Mouse (Mus musculus) cerebral cortex, adult 2 months (tissue): ENCODE results near the gene Zbtb9.

Experiments used
- WGBS: fragments of 180-500 bp; shearing (Covaris S2); methylation state at CpG from one replicate; pipeline ENCODE4 v1.1.7; 2018; 5-methylcytosine and 5-hydroxymethylcytosine counted together

Zbtb9 gene

GRCm38 (mm10) chr17:26972703-26973574, at the start of gene Zbtb9:
Zbtb9 (plus strand) TSS chr17:26973167.
- WGBS = under 1% methylated on average over 75 of the region's 75 CpGs

GRCm38 (mm10) chr17:26925414-26925813, 47.6 kb upstream of the Zbtb9 start:
- WGBS = 96% methylated on average over 9 of the region's 9 CpGs

DNA sequence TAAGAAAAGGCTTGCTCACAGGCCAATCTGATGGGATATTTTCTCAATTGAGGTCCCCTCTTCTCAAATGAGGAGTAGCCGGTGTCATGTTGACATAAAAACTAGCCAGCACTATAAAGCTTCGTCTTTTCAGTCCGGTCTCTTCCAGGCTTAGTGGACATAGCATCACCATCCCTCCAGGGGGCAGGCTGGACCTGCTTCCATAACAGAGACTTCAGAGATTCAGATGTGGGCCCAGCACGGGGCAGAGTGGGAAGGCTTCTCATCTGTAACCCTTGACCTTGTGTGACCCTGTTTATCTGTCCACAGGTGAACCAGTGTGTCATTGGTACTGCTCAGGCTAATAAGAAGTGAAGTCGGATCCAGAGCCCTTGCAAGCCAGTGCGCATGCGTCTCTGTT, 41.2 kb upstream of the Zbtb9 start:
- WGBS = 52% methylated on average over 7 of the region's 7 CpGs

DNA sequence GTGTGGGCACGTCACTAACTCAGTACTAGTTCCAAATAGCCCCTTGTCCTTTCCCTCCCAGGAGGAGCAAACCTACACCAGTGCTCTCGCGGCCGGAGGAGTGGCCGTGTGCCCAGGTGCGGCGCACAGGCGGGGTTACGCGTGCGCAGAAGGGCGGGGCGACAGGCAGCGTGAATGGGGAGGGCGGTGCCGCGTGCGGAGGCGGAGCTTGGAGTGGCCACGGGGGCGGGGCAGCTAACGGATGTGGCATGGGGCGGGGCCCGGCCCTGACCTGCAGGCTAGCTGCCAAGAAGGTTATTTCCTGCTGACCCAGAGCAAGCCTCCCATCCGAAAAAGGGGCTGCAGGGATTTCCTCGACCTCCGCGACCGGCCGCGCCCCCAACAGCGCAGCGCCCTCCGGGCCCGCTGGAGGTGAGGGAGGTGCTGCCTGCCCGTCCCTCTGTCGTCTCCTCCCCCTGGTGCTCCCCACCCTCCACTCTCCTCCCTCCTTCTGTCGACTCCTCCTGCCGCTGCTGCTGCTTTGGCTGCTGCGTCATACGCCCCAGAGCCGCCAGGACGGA, 40.0 kb upstream of the Zbtb9 start, which contains the start of gene Phf1:
Phf1 (plus strand) TSS at position 214 of the 560 bp plus-strand sequence.
- WGBS = under 1% methylated on average over 43 of the region's 43 CpGs

DNA sequence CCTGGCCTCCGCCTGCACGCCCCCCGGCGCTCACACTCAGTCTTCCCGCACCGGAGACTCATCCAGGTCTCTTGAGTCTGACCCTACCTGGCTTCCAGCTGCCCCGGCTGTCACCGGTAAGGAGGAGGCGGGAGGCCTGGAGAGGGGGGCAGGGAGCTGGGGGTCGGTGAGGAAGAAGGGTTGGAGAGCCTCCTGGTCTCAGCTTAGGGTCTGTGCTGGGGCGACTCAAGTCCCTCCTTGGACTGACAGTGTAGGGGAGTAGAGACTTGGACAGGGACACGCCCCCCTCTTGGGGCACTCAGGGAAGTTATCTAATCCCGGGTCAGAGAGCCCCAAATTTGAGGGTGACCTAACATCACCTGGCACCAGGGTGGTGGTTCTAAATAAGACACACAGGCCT, 39.5 kb upstream of the Zbtb9 start:
- WGBS = 5% methylated on average over 13 of the region's 13 CpGs

GRCm38 (mm10) chr17:26933885-26934827, 38.8 kb upstream of the Zbtb9 start:
- 77% methylated on average over 16 of the region's 16 CpGs for WGBS

- 89% methylated on average over 9 of the region's 9 CpGs for WGBS
These were observed 37.9 kb upstream of the Zbtb9 start for GRCm38 (mm10) chr17:26935027-26935426.

GRCm38 (mm10) chr17:26936453-26936852, 36.5 kb upstream of the Zbtb9 start:
- 75% methylated on average over 12 of the region's 12 CpGs for WGBS

DNA sequence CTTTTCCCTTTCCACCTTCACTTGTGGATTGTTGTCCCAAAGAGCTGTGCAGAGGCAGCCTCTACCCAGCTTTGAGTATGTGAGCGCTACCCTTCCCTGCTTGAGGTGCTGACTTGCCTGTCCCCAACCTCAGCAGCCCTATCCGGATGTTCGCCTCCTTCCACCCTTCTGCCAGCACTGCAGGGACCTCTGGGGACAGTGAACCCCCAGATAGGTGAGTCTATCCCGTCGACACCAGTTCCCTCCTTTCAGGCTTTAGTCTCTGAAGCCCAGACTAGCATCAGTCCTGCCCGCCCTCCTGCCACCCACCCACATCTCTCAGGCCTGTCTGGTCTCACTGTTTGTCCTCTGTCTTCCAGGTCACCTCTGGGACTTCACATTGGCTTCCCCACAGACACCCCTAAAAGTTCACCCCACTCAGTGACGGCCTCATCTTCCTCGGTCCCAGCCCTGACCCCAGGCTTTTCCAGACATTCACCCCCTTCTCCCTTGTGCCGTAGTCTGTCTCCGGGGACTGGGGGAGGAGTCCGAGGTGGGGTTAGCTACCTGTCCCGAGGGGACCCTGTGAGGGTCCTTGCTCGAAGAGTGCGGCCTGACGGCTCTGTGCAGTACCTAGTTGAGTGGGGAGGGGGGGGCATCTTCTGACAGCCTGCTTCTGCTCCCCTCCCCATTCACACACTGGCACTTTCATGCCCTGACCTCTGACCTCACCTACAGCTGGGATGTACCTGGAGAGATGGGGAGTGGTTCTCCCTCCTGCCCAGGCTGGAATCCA, 35.9 kb upstream of the Zbtb9 start:
- 85% methylated on average over 15 of the region's 15 CpGs for WGBS

- WGBS = 55% methylated on average over 16 of the region's 16 CpGs
These were observed 34.9 kb upstream of the Zbtb9 start for GRCm38 (mm10) chr17:26937883-26938695.

- under 1% methylated on average over 22 of the region's 22 CpGs for WGBS
These were observed 34.2 kb upstream of the Zbtb9 start for GRCm38 (mm10) chr17:26938731-26939130.

GRCm38 (mm10) chr17:26939178-26939972, 33.6 kb upstream of the Zbtb9 start, which contains the start of gene Cuta:
Cuta (minus strand) TSS chr17:26939569.
- WGBS = under 1% methylated on average over 70 of the region's 70 CpGs

GRCm38 (mm10) chr17:26939973-26940300, 33.0 kb upstream of the Zbtb9 start:
- WGBS = 2% methylated on average over 3 of the region's 3 CpGs

DNA sequence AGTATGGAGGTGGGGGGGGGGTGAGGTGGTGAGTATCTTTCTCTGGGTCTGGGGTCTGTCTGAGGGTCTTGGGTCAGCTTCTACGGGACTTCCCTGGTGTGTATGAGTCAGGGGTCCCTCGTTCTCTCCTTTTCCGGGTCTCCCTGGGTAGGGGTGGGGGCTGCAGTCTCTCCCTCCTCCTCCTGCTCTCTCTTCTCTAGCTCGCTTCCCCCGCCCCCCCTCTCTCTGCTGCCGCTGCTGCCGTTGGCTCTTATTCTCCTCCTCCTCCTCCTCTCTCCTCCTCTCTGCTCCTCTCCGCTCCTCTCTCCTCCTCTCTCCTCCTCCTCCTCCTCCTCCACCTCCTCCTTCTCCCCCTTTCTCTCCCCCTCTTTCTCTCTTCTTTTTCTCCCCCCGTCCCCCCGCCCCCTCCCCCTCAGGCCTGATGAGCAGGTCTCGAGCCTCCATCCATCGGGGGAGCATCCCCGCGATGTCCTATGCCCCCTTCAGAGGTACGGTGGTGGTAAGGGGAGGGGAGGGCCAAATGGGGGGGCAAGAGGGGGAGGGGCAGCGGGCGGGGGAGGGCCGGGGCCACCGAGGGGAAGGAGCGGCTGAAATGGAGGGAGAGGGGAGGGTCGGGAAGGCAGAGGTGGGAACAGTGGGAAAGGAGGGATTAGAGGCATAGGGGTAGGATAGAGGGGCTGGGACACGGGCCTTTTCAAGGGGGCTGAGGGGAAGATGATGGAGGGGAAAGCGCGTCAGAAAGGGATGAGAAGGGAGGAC, 31.8 kb upstream of the Zbtb9 start, which contains the start of gene Syngap1:
Syngap1 (plus strand) TSS at position 223 of the 759 bp plus-strand sequence.
- 5% methylated on average over 21 of the region's 24 CpGs for WGBS

DNA sequence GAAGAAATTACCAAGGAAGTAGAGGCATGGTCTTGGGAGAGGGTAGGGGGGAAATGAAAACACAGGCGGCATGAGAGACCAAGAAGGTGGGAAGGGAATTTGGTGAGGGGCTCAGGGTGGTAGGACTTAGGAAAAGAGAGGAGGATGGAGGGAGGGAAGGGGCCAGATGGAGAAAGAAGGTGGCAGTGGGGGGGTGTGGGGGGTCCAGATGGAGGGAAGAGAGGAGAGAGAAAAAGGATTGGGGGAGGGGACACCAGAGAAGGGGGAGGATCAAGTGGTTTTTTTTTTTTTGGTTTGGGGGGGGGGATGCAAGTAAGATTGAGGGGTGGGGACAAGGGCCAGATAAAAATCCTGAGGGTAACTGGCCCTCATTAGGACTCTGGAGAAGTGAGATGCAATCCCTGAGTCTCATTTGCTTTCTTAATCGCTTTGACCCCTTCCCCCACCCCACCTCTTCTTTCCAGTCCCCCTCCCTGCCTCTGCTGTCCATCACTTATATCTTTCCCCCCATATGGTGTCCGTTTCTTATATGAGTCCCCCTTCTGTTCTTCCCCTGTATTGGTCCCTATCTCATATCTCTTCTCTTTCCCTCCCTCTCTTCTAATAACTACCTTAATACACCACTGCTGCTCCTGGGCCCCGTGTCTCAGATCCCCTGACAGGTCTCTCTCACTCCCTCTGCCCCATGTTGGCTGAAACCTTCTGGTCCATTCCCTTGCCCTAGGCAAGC, 31.0 kb upstream of the Zbtb9 start:
- WGBS = 9% methylated on average over 4 of the region's 4 CpGs

- 22% methylated on average over 13 of the region's 13 CpGs for WGBS
These were observed 27.0 kb upstream of the Zbtb9 start for GRCm38 (mm10) chr17:26945824-26946495.

DNA sequence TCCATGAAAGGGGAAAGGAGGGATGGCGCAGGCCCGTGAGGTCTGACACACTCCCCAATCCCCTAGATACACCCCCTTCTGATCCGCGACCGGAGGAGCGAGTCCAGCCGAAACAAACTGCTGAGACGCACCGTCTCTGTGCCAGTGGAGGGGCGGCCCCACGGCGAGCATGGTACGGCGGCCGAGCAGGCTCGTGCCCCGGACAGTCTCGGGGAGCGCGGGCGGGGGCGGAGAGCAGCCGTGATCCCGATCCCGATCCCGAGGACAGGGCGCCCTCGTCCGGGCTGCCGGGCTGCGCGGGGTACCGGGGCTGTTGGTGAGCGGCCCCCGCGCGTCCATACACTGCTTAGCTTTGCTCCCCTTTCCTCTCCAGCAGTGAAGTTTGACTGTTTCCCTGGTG, 26.4 kb upstream of the Zbtb9 start:
- WGBS = 2% methylated on average over 36 of the region's 37 CpGs
